In the genomic region with DNA sequence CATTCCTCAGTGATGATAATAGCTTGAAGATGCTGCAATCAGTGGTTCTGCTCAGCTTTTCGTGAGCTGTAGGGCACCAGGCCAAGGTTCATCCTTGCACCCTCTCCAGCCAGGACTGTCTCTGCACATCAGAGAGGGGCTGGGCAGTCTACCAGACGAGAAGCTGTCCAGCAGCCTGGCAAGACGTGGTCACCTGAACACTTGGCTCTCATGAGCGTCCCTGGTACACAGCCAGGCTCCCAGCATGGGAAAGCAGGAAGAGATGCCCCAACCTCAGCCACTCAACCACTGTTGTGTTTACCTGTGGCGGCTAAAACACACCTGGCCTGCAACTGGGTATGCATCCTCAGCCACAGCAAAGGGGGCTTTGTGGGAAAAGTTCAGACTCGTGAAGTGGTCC, we compare ENCODE assay signal across 19 mouse cellular contexts. TPM values are rescaled to one million over a fixed set of nuclear protein-coding genes. Genes with fewer than 3 reads are reported as not detected.
"Had no signal": no experiment of that assay in that cellular context is flagged by ENCODE, and none has a peak within 500 bp of the region (broad histone marks: within the 10 kb centered on the region; RNA-seq: fewer than 3 reads in every experiment).

No protein-coding gene starts in this region.

- H3K27ac ChIP-seq: kidney, postnatal 0 days; limb, embryonic 10.5 days; liver, embryonic 12.5 days; midbrain, embryonic 12.5 days; neural tube, embryonic 13.5 days had no signal

- H3K9me3 ChIP-seq: limb, embryonic 10.5 days; liver, embryonic 12.5 days; midbrain, embryonic 12.5 days; neural tube, embryonic 13.5 days had no signal

- DNase-seq: kidney, postnatal 36 days; lung, embryonic 14.5 days; lung, postnatal 10 days; retina, postnatal 1 day; right cerebral cortex, postnatal 4 days; spleen, adult 18-20 months; thymus, adult 18-20 months; thymus, postnatal 14 days had no signal

- H3K36me3 ChIP-seq: limb, embryonic 10.5 days; liver, embryonic 12.5 days; midbrain, embryonic 12.5 days; neural tube, embryonic 13.5 days had no signal

- ATAC-seq: liver, embryonic 12.5 days; midbrain, embryonic 16.5 days had no signal

- H3K9ac ChIP-seq: liver, embryonic 12.5 days; lung, embryonic 14.5 days; midbrain, embryonic 12.5 days; neural tube, embryonic 13.5 days had no signal

- H3K4me1 ChIP-seq: liver, embryonic 12.5 days; midbrain, embryonic 12.5 days; neural tube, embryonic 13.5 days had no signal

- H3K4me2 ChIP-seq: liver, embryonic 12.5 days; lung, embryonic 14.5 days; midbrain, embryonic 12.5 days; neural tube, embryonic 13.5 days had no signal

- H3K4me3 ChIP-seq: limb, embryonic 10.5 days; liver, embryonic 12.5 days; midbrain, embryonic 12.5 days; neural tube, embryonic 13.5 days had no signal

RNA-seq across cellular contexts. Expression of a gene that starts 20.0 kb away (rescaled TPM):
- total RNA-seq: layer of hippocampus, adult 18-20 months; layer of hippocampus, postnatal 10 days; megakaryocyte-erythroid progenitor cell, adult 5-6 weeks had no signal
- polyA plus RNA-seq: kidney, postnatal 0 days; liver, embryonic 16.5 days; lung, embryonic 14.5 days; midbrain, embryonic 16.5 days; stomach, embryonic 14.5 days had no signal
